Mouse (Mus musculus) spleen, postnatal 14 days (tissue): Measurements from ENCODE around the gene Dnph1.
"Not testable (repeated sequence)": the region's sequence is repeated elsewhere in the genome, so short reads cannot be mapped to it uniquely, and the experiment has no call there.

Experiments used
- DNase-seq, 2 experiments: peaks; one replicate each; pipeline ENCODE4 v3.0.0; 2021 to 2022; ENCODE audit warnings: low spot score in 2 of 2

Dnph1 gene

GRCm38 (mm10) chr17:46496623-46497434 is at the start of gene Dnph1:
Gene Dnph1 (plus strand): TSS chr17:46496711.
- DNase-seq, result peak in 1 of 2 experiments; percentile 21

- no peak for DNase-seq
These were observed 43.8 kb upstream of the Dnph1 start for GRCm38 (mm10) chr17:46452683-46453082.

GRCm38 (mm10) chr17:46453302-46453948 is 43.1 kb upstream of the Dnph1 start:
- DNase-seq, result no peak

GRCm38 (mm10) chr17:46453970-46454411 is 42.5 kb upstream of the Dnph1 start:
- DNase-seq, result no peak

- DNase-seq, result no peak
These were observed 42.0 kb upstream of the Dnph1 start for GRCm38 (mm10) chr17:46454539-46454938.

- no peak for DNase-seq
These were observed 41.3 kb upstream of the Dnph1 start for GRCm38 (mm10) chr17:46455110-46455691.

GRCm38 (mm10) chr17:46457791-46458190 is 38.7 kb upstream of the Dnph1 start:
- peak in 1 of 2 experiments; percentile 40 for DNase-seq

- no peak for DNase-seq
These were observed 38.1 kb upstream of the Dnph1 start for GRCm38 (mm10) chr17:46458439-46458838.

GRCm38 (mm10) chr17:46460673-46461072 is 35.8 kb upstream of the Dnph1 start:
- DNase-seq, result no peak

- no peak for DNase-seq
These were observed 35.2 kb upstream of the Dnph1 start for GRCm38 (mm10) chr17:46461347-46461746.

GRCm38 (mm10) chr17:46462226-46462625 is 34.3 kb upstream of the Dnph1 start:
- no peak for DNase-seq

GRCm38 (mm10) chr17:46467830-46468229 is 28.7 kb upstream of the Dnph1 start:
- no peak for DNase-seq

- no peak for DNase-seq
These were observed 19.9 kb upstream of the Dnph1 start for GRCm38 (mm10) chr17:46476601-46477000.

- DNase-seq, result no peak
These were observed 19.2 kb upstream of the Dnph1 start for GRCm38 (mm10) chr17:46477286-46477685.

- DNase-seq, result no peak
These were observed 12.9 kb upstream of the Dnph1 start for GRCm38 (mm10) chr17:46483561-46484001.

- no peak for DNase-seq
These were observed 12.5 kb upstream of the Dnph1 start for GRCm38 (mm10) chr17:46484021-46484431.

- no peak for DNase-seq
These were observed 12.0 kb upstream of the Dnph1 start for GRCm38 (mm10) chr17:46484461-46484875.

GRCm38 (mm10) chr17:46486995-46487394 is 9.5 kb upstream of the Dnph1 start:
- no peak for DNase-seq

GRCm38 (mm10) chr17:46487431-46487830 is 9.1 kb upstream of the Dnph1 start, which contains the start of gene Ttbk1:
Gene Ttbk1 (minus strand): TSS chr17:46487675.
- no peak for DNase-seq

- no peak for DNase-seq
These were observed 1.0 kb upstream of the Dnph1 start for GRCm38 (mm10) chr17:46495486-46495885.

- not testable (repeated sequence) for DNase-seq
These were observed 430 bp upstream of the Dnph1 start for GRCm38 (mm10) chr17:46496081-46496480.

- DNase-seq, result no peak
These were observed 1.4 kb downstream of the Dnph1 start for GRCm38 (mm10) chr17:46497956-46498355.
